Mouse (Mus musculus): ENCODE data around the gene Hoxd4. TPM values are rescaled to one million over a fixed set of nuclear protein-coding genes. Genes with fewer than 3 reads are reported as not detected.

The Hoxd4 gene
- polyA plus RNA-seq, 1 experiment from 2014 or later, result 4.7 TPM

DNA sequence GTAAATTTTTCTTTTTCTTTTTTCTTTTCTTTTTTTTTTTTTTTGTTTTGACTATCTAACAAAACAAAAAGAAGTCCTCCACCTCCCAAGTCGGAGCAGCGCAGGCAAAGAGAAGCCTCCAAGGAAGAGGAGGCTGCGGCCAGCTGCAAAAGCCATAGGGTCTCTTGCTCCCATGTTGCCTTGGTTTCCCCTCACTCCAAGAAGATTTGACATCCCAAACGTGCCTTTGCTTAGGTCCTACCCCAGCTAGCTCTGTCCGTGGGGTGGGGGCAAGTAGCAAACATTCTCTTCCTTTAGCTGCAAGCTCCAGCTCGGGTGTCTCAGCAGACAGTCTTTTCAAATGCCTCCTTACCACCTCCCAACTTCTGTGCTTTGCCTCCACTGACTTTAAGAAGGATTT is 22.0 kb downstream of the Hoxd4 start:
- no peak for ATAC-seq (ENCODE audit: low read depth)
- Histone ChIP-seq H3K27ac (ENCODE audit: low read depth, low read length) (peak overlapping the region; percentile 92), H3K4me1 (ENCODE audit: control insufficient read depth, insufficient read depth, low read length) (peaks cover 83% of the 10 kb centered on the region)

DNA sequence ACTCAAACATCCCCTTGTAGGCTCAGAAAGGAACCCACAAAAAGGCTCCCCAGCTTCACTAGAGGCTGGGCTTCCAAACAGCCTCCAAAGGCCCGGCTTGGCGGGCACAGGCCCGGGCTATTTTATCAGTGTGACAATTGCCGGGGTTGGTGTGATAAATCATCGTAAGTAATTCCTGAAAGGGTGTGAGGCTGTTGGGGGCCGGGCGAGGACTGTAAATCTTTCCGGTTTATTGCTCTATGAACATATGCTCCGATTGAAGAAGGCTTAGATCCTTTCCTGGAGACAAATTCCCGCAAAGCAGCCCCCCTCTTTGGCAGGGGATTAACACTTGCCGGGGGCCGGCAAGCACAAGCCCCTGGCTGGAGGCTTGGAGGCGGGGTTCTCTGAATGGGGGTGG is 22.7 kb downstream of the Hoxd4 start:
- H3K4me3 ChIP-seq (ENCODE audit: low read depth, low read length), result peak overlapping the region; percentile 15; the same call in 1 of the 2 replicates
- H3K27me3 ChIP-seq (ENCODE audit: control insufficient read depth, insufficient read depth, low read length), result no peaks in the 10 kb centered on the region
- WGBS, result 5% methylated on average over 13 of the region's 13 CpGs
- H3K9me3 ChIP-seq (ENCODE audit: control insufficient read depth, low read length), result no peaks in the 10 kb centered on the region
- H3K9ac ChIP-seq (replicated peaks; ENCODE audit: low read depth, low read length), result peak overlapping the region; percentile 62
- ATAC-seq (ENCODE audit: low read depth), result peak; percentile 66
- H3K36me3 ChIP-seq (ENCODE audit: control insufficient read depth, insufficient read depth, low read length), result peaks cover 7% of the 10 kb centered on the region; the same call in 1 of the 2 replicates
- peak overlapping the region; percentile 92 for H3K27ac ChIP-seq (ENCODE audit: low read depth, low read length)
- H3K4me1 ChIP-seq (ENCODE audit: control insufficient read depth, insufficient read depth, low read length), result peaks cover 88% of the 10 kb centered on the region
- H3K4me2 ChIP-seq (ENCODE audit: low read depth, low read length), result peak overlapping the region; percentile 66

More for the DNA sequence above, 22.0 kb downstream of the Hoxd4 start:
- peak overlapping the region; percentile 66 for H3K4me2 ChIP-seq (ENCODE audit: low read depth, low read length)
- H3K9me3 ChIP-seq (ENCODE audit: control insufficient read depth, low read length), result no peaks in the 10 kb centered on the region
- H3K4me3 ChIP-seq (ENCODE audit: low read depth, low read length), result no peak overlapping the region; the same call in 1 of the 2 replicates
- peak overlapping the region; percentile 62 for H3K9ac ChIP-seq (replicated peaks; ENCODE audit: low read depth, low read length)
- H3K36me3 ChIP-seq (ENCODE audit: control insufficient read depth, insufficient read depth, low read length), result peaks cover 10% of the 10 kb centered on the region; the same call in 1 of the 2 replicates
- H3K27me3 ChIP-seq (ENCODE audit: control insufficient read depth, insufficient read depth, low read length), result no peaks in the 10 kb centered on the region
- 2% methylated on average over 6 of the region's 6 CpGs for WGBS

- H3K27me3 ChIP-seq (ENCODE audit: control insufficient read depth, insufficient read depth, low read length), result no peaks in the 10 kb centered on the region
- peak overlapping the region; percentile 92 for H3K27ac ChIP-seq (ENCODE audit: low read depth, low read length)
- H3K4me1 ChIP-seq (ENCODE audit: control insufficient read depth, insufficient read depth, low read length), result peaks cover 95% of the 10 kb centered on the region
- H3K4me2 ChIP-seq (ENCODE audit: low read depth, low read length), result peak overlapping the region; percentile 66
- peak overlapping the region; percentile 26 for H3K4me3 ChIP-seq (ENCODE audit: low read depth, low read length)
- no peaks in the 10 kb centered on the region for H3K9me3 ChIP-seq (ENCODE audit: control insufficient read depth, low read length)
- ATAC-seq (ENCODE audit: low read depth), result no peak
- 5% methylated on average over 27 of the region's 27 CpGs for WGBS
- H3K9ac ChIP-seq (replicated peaks; ENCODE audit: low read depth, low read length), result peak overlapping the region; percentile 62
- peaks cover 7% of the 10 kb centered on the region; the same call in 1 of the 2 replicates for H3K36me3 ChIP-seq (ENCODE audit: control insufficient read depth, insufficient read depth, low read length)
Measured at GRCm38 (mm10) chr2:74734996-74735811, 23.5 kb downstream of the Hoxd4 start.

DNA sequence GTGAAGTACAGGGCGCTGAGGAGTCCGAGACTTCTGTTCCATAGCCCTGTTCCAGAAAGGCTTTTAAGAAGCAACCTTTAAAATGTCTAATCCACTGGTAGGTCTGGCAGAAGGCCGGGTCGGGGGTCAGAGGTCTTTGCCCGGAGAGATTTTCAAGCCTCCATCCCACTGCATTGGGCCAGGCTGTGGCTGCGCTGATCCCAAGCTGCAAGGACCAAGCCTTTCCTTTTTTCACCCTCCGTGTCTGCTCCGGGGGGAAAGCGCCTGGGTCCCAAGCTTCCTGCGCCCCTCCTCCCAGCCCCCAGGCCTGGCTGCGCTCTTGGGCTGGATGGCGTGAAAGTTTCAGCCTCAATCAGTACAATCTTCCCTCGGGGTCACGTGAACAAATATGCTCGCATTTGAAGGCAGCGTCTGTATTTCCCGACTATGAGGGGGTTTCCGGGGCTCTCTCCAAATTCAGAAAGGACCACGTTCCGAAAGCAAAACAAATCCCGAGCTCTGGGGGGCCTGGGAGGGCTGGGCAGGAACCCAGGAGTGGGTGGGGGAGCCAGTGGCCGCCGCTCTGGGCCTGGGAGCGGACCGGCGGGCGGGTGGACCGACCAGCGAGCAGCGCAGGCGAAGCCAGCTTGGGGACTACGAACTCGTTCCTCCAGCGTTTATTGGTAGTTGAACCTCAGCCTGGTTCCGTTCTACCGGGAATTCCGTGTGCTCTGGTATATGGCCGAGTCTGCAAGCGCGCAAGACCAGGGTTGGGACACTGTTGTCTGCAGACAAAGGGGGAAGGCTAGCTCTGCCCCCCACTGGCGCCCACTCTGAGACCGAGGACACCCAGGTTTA is 24.3 kb downstream of the Hoxd4 start:
- H3K27ac ChIP-seq (ENCODE audit: low read depth, low read length), result peak overlapping the region; percentile 92
- 1% methylated on average over 42 of the region's 42 CpGs for WGBS
- H3K4me1 ChIP-seq (ENCODE audit: control insufficient read depth, insufficient read depth, low read length), result peaks cover 95% of the 10 kb centered on the region
- peak overlapping the region; percentile 26 for H3K4me3 ChIP-seq (ENCODE audit: low read depth, low read length)
- no peak for ATAC-seq (ENCODE audit: low read depth)
- peak overlapping the region; percentile 62 for H3K9ac ChIP-seq (replicated peaks; ENCODE audit: low read depth, low read length)
- H3K36me3 ChIP-seq (ENCODE audit: control insufficient read depth, insufficient read depth, low read length), result peaks cover 7% of the 10 kb centered on the region; the same call in 1 of the 2 replicates
- no peaks in the 10 kb centered on the region for H3K9me3 ChIP-seq (ENCODE audit: control insufficient read depth, low read length)
- H3K27me3 ChIP-seq (ENCODE audit: control insufficient read depth, insufficient read depth, low read length), result no peaks in the 10 kb centered on the region
- H3K4me2 ChIP-seq (ENCODE audit: low read depth, low read length), result peak overlapping the region; percentile 66

- Histone ChIP-seq H3K27me3 (ENCODE audit: control insufficient read depth, insufficient read depth, low read length) (no peaks in the 10 kb centered on the region), H3K36me3 (ENCODE audit: control insufficient read depth, insufficient read depth, low read length) (peaks cover 5% of the 10 kb centered on the region; the same call in 1 of the 2 replicates), H3K4me3 (ENCODE audit: low read depth, low read length) (peak overlapping the region; percentile 26), H3K9ac (replicated peaks; ENCODE audit: low read depth, low read length) (peak overlapping the region; percentile 62), H3K4me2 (ENCODE audit: low read depth, low read length) (peak overlapping the region; percentile 66), H3K27ac (ENCODE audit: low read depth, low read length) (peak overlapping the region; percentile 92), H3K4me1 (ENCODE audit: control insufficient read depth, insufficient read depth, low read length) (peaks cover 87% of the 10 kb centered on the region), H3K9me3 (ENCODE audit: control insufficient read depth, low read length) (no peaks in the 10 kb centered on the region)
- WGBS, result 7% methylated on average over 15 of the region's 15 CpGs
- no peak for ATAC-seq (ENCODE audit: low read depth)
Measured at GRCm38 (mm10) chr2:74736688-74737577, 25.2 kb downstream of the Hoxd4 start.

DNA sequence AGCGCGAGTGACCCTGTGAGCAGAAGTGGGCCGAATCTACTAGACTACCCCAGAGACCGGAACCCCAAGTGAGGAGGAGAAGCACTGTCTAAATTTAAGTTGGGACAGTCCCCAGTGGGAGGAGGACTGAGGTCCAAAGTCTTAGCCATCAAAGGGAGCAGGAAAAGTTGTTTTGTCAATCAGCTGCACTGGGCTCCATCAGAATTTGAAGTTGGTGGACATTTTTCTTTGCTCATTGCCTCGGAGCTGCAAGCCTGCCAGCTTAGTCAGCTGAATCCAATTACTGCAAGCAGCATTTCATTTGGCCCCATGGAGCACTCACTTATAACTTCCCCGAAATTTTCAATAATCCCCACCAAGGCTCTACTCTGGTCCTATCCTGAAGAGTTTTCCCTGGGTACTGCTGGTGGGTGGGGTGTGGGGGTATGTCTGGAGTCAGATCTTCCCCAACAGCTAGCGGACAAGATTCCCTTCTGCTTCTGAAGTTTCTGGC is 25.9 kb downstream of the Hoxd4 start:
- Histone ChIP-seq H3K27ac (ENCODE audit: low read depth, low read length) (peak overlapping the region; percentile 92), H3K9ac (replicated peaks; ENCODE audit: low read depth, low read length) (peak overlapping the region; percentile 62; the same call in 1 of the 2 replicates), H3K4me2 (ENCODE audit: low read depth, low read length) (peak overlapping the region; percentile 66), H3K4me1 (ENCODE audit: control insufficient read depth, insufficient read depth, low read length) (peaks cover 80% of the 10 kb centered on the region), H3K27me3 (ENCODE audit: control insufficient read depth, insufficient read depth, low read length) (no peaks in the 10 kb centered on the region), H3K9me3 (ENCODE audit: control insufficient read depth, low read length) (no peaks in the 10 kb centered on the region), H3K4me3 (ENCODE audit: low read depth, low read length) (peak overlapping the region; percentile 26), H3K36me3 (ENCODE audit: control insufficient read depth, insufficient read depth, low read length) (peaks cover 5% of the 10 kb centered on the region; the same call in 1 of the 2 replicates)
- WGBS, result 12% methylated on average over 7 of the region's 7 CpGs
- ATAC-seq (ENCODE audit: low read depth), result no peak

- peak overlapping the region; percentile 92 for H3K27ac ChIP-seq (ENCODE audit: low read depth, low read length)
- peak overlapping the region; percentile 66 for H3K4me2 ChIP-seq (ENCODE audit: low read depth, low read length)
- H3K36me3 ChIP-seq (ENCODE audit: control insufficient read depth, insufficient read depth, low read length), result peaks cover 5% of the 10 kb centered on the region; the same call in 1 of the 2 replicates
- peak overlapping the region; percentile 62 for H3K9ac ChIP-seq (replicated peaks; ENCODE audit: low read depth, low read length)
- H3K27me3 ChIP-seq (ENCODE audit: control insufficient read depth, insufficient read depth, low read length), result no peaks in the 10 kb centered on the region
- WGBS, result 3% methylated on average over 20 of the region's 20 CpGs
- H3K4me1 ChIP-seq (ENCODE audit: control insufficient read depth, insufficient read depth, low read length), result peaks cover 72% of the 10 kb centered on the region
- H3K4me3 ChIP-seq (ENCODE audit: low read depth, low read length), result peak overlapping the region; percentile 2; the same call in 1 of the 2 replicates
- H3K9me3 ChIP-seq (ENCODE audit: control insufficient read depth, low read length), result no peaks in the 10 kb centered on the region
- no peak for ATAC-seq (ENCODE audit: low read depth)
Measured at GRCm38 (mm10) chr2:74738623-74739475, 27.1 kb downstream of the Hoxd4 start.
